8 mouse cellular contexts compared by ENCODE assay signal in genomic region chr19:45030111-45030510, GRCm38 (mm10). TPM values are rescaled to one million over a fixed set of nuclear protein-coding genes. Genes with fewer than 3 reads are reported as not detected.
DNase-seq lines count a peak whose midpoint lies in the region; ATAC-seq lines count a peak whose summit lies in the region.

No protein-coding gene starts in this region.

- H3K9me3 ChIP-seq in neural tube, embryonic 15.5 days (replicated peaks), result no peaks in the 10 kb centered on the region
- no peaks in the 10 kb centered on the region for H3K9me3 ChIP-seq in heart, embryonic 16.5 days (replicated peaks; ENCODE audit: control insufficient read depth, low read length)

- WGBS in neural tube, embryonic 15.5 days, result 41% methylated on average over 8 of the region's 8 CpGs
- 27% methylated on average over 8 of the region's 8 CpGs for WGBS in heart, embryonic 16.5 days

- no peak overlapping the region for H3K4me2 ChIP-seq in neural tube, embryonic 15.5 days
- no peak overlapping the region for H3K4me2 ChIP-seq in heart, embryonic 16.5 days (ENCODE audit: low read depth, low read length)

- no peak overlapping the region; the same call in 1 of the 2 replicates for H3K27ac ChIP-seq in neural tube, embryonic 15.5 days (replicated peaks)
- no peak overlapping the region for H3K27ac ChIP-seq in heart, embryonic 16.5 days (ENCODE audit: low read length)

- peaks cover 24% of the 10 kb centered on the region for H3K4me1 ChIP-seq in neural tube, embryonic 15.5 days
- peaks cover 30% of the 10 kb centered on the region for H3K4me1 ChIP-seq in heart, embryonic 16.5 days (ENCODE audit: control insufficient read depth, insufficient read depth, low read length)

- no peak overlapping the region for H3K4me3 ChIP-seq in neural tube, embryonic 15.5 days (replicated peaks)
- no peak overlapping the region for H3K4me3 ChIP-seq in heart, embryonic 16.5 days (ENCODE audit: low read length)

- no peaks in the 10 kb centered on the region for H3K27me3 ChIP-seq in neural tube, embryonic 15.5 days (replicated peaks)
- H3K27me3 ChIP-seq in heart, embryonic 16.5 days (ENCODE audit: control insufficient read depth, insufficient read depth, low read length), result no peaks in the 10 kb centered on the region

- no peak overlapping the region for H3K9ac ChIP-seq in neural tube, embryonic 15.5 days (replicated peaks)
- H3K9ac ChIP-seq in heart, embryonic 16.5 days (ENCODE audit: low read length), result no peak overlapping the region

- ATAC-seq in neural tube, embryonic 15.5 days (ENCODE audit: low FRiP score), result no peak
- peak; percentile 18; the same call in 1 of the 2 replicates for ATAC-seq in heart, embryonic 16.5 days (replicated peaks; ENCODE audit: extremely low read depth, insufficient read depth, low FRiP score)
- ATAC-seq in monocyte, adult 5-6 weeks (replicated peaks; ENCODE audit: insufficient number of reproducible peaks, low FRiP score, low TSS enrichment, poor library complexity, severe bottlenecking), result peak; percentile 15; the same call in 1 of the 2 replicates
- ATAC-seq in frontal cortex, adult (ENCODE audit: low TSS enrichment), result no peak

- H3K36me3 ChIP-seq in neural tube, embryonic 15.5 days, result peaks cover 21% of the 10 kb centered on the region
- H3K36me3 ChIP-seq in heart, embryonic 16.5 days (ENCODE audit: control insufficient read depth, insufficient read depth), result peaks cover 28% of the 10 kb centered on the region

- peak; percentile 73 for DNase-seq in neural tube, embryonic 10.5 days (ENCODE audit: extremely low spot score, low spot score)
- peak; percentile 57 for DNase-seq in Muller cell, postnatal 12 days (ENCODE audit: inconsistent ontology term)
- DNase-seq in cerebellum, postnatal 25 days, result peak; percentile 80 to 87
- DNase-seq in liver, result peak; percentile 65

RNA-seq across cellular contexts. Expression of gene Pdzd7, which starts 15.4 kb away (rescaled TPM):
- 1.5 and 2.6 TPM in 2 replicates for polyA plus RNA-seq in neural tube, embryonic 15.5 days (2015; fragmentation: Nextera tagmentation; extraction: Ambion mirVana)
- 0.14 and 0.25 TPM in 2 replicates for polyA plus RNA-seq in heart, embryonic 16.5 days (2015; fragmentation: Nextera tagmentation; extraction: Ambion mirVana)
- not detected in 3 replicates for total RNA-seq in monocyte, adult 5-6 weeks (2017)

RNA-seq across cellular contexts. Expression of gene Lzts2, which starts 15.9 kb away (rescaled TPM):
- 23.4 and 28.2 TPM in 2 replicates for polyA plus RNA-seq in neural tube, embryonic 15.5 days (2015; fragmentation: Nextera tagmentation; extraction: Ambion mirVana)
- 38.0 and 45.8 TPM in 2 replicates for polyA plus RNA-seq in heart, embryonic 16.5 days (2015; fragmentation: Nextera tagmentation; extraction: Ambion mirVana)
- total RNA-seq in monocyte, adult 5-6 weeks (2017), result 1.5 TPM in 1 of 3 replicates, not detected in the others

RNA-seq across cellular contexts. Expression of gene Sfxn3, which starts 17.2 kb away (rescaled TPM):
- 68.6 and 75.8 TPM in 2 replicates for polyA plus RNA-seq in neural tube, embryonic 15.5 days (2015; fragmentation: Nextera tagmentation; extraction: Ambion mirVana)
- 16.2 and 19.0 TPM in 2 replicates for polyA plus RNA-seq in heart, embryonic 16.5 days (2015; fragmentation: Nextera tagmentation; extraction: Ambion mirVana)
- 19.7 to 41.4 TPM (median 22.3 TPM) in 3 replicates for total RNA-seq in monocyte, adult 5-6 weeks (2017)

RNA-seq across cellular contexts. Expression of gene Mrpl43, which starts 23.9 kb away (rescaled TPM):
- 89.1 and 96.2 TPM in 2 replicates for polyA plus RNA-seq in neural tube, embryonic 15.5 days (2015; fragmentation: Nextera tagmentation; extraction: Ambion mirVana)
- polyA plus RNA-seq in heart, embryonic 16.5 days (2015; fragmentation: Nextera tagmentation; extraction: Ambion mirVana), result 64.4 and 68.6 TPM in 2 replicates
- 32.9 to 51.9 TPM (median 38.9 TPM) in 3 replicates for total RNA-seq in monocyte, adult 5-6 weeks (2017)

RNA-seq across cellular contexts. Expression of gene Twnk, which starts 24.6 kb away (rescaled TPM):
- 12.9 and 15.8 TPM in 2 replicates for polyA plus RNA-seq in neural tube, embryonic 15.5 days (2015; fragmentation: Nextera tagmentation; extraction: Ambion mirVana)
- 23.2 and 24.5 TPM in 2 replicates for polyA plus RNA-seq in heart, embryonic 16.5 days (2015; fragmentation: Nextera tagmentation; extraction: Ambion mirVana)
- 6.8 to 11.9 TPM (median 8.7 TPM) in 3 replicates for total RNA-seq in monocyte, adult 5-6 weeks (2017)

Comparison
In these comparisons a context has a peak if more than half of its experiments do, and no peak if none do; other contexts are left out.
1. ATAC-seq: peak in heart, embryonic 16.5 days (single experiment) and monocyte, adult 5-6 weeks (single experiment); none in neural tube, embryonic 15.5 days (single experiment) and frontal cortex, adult (single experiment).
2. Peak in every context shown above with its lines, with median percentiles within 50 percentile points of each other: DNase-seq.